Mouse (Mus musculus) telencephalon, adult 2 months (tissue): ENCODE data around the gene Pdcl3.

Experiments
- DNase-seq: peaks from one replicate; pipeline ENCODE4 v3.0.0-alpha.2; 2011; ENCODE audit warnings: low read depth, low spot score

Gene Pdcl3

GRCm38 (mm10) chr1:38985308-38985707 lies at the start of gene Pdcl3:
TSS of gene Pdcl3 (plus strand) at chr1:38985608.
- no peak for DNase-seq

GRCm38 (mm10) chr1:38936780-38937179 lies 48.6 kb upstream of the Pdcl3 start:
- no peak for DNase-seq

GRCm38 (mm10) chr1:38938849-38939248 lies 46.6 kb upstream of the Pdcl3 start, which contains the start of gene Nms:
TSS of gene Nms (plus strand) at chr1:38939149.
- DNase-seq, result no peak

GRCm38 (mm10) chr1:38939608-38940007 lies 45.8 kb upstream of the Pdcl3 start:
- no peak for DNase-seq

GRCm38 (mm10) chr1:38956457-38956856 lies 29.0 kb upstream of the Pdcl3 start:
- DNase-seq, result no peak

- no peak for DNase-seq
Observed at GRCm38 (mm10) chr1:38969116-38969515, 16.3 kb upstream of the Pdcl3 start.

- DNase-seq, result peak; percentile 42
Observed at GRCm38 (mm10) chr1:38971712-38972111, 13.7 kb upstream of the Pdcl3 start.

- DNase-seq, result peak; percentile 49
Observed at GRCm38 (mm10) chr1:38972986-38973592, 12.3 kb upstream of the Pdcl3 start.

GRCm38 (mm10) chr1:38979953-38980352 lies 5.5 kb upstream of the Pdcl3 start:
- DNase-seq, result no peak

GRCm38 (mm10) chr1:38983870-38984269 lies 1.5 kb upstream of the Pdcl3 start:
- no peak for DNase-seq

GRCm38 (mm10) chr1:38987080-38987864 lies 1.9 kb downstream of the Pdcl3 start:
- peak; percentile 94 for DNase-seq

GRCm38 (mm10) chr1:38987865-38988211 lies 2.4 kb downstream of the Pdcl3 start:
- DNase-seq, result no peak

- no peak for DNase-seq
Observed at GRCm38 (mm10) chr1:38988357-38988756, 2.9 kb downstream of the Pdcl3 start.

- DNase-seq, result no peak
Observed at GRCm38 (mm10) chr1:38992365-38992764, 7.0 kb downstream of the Pdcl3 start.

GRCm38 (mm10) chr1:39001106-39001505 lies 15.7 kb downstream of the Pdcl3 start:
- DNase-seq, result peak; percentile 48

- no peak for DNase-seq
Observed at GRCm38 (mm10) chr1:39005751-39006354, 20.4 kb downstream of the Pdcl3 start.

GRCm38 (mm10) chr1:39006830-39007829 lies 21.7 kb downstream of the Pdcl3 start:
- peak; percentile 27 for DNase-seq

GRCm38 (mm10) chr1:39010583-39011021 lies 25.2 kb downstream of the Pdcl3 start:
- DNase-seq, result peak; percentile 80

GRCm38 (mm10) chr1:39012576-39012975 lies 27.2 kb downstream of the Pdcl3 start:
- peak; percentile 72 for DNase-seq

GRCm38 (mm10) chr1:39013843-39014242 lies 28.4 kb downstream of the Pdcl3 start:
- peak; percentile 74 for DNase-seq

GRCm38 (mm10) chr1:39015529-39015928 lies 30.1 kb downstream of the Pdcl3 start:
- DNase-seq, result no peak
